Mouse (Mus musculus): Measurements from ENCODE around the gene Gse1. TPM values are rescaled to one million over a fixed set of nuclear protein-coding genes. Genes with fewer than 3 reads are reported as not detected.

Gene Gse1
- polyA plus RNA-seq, 1 experiment, result 14.7 TPM

GRCm38 (mm10) chr8:120610824-120611223 lies 382.6 kb downstream of the Gse1 start:
- TF ChIP-seq CEBPB (IDR thresholded peaks at IDR 0.05; ENCODE audit: insufficient read depth, poor library complexity, severe bottlenecking) (peak; percentile 87), MAX (IDR thresholded peaks at IDR 0.05; ENCODE audit: low read depth) (no peak)
- no peak overlapping the region for H3K4me3 ChIP-seq
- H3ac ChIP-seq (ENCODE audit: control insufficient read depth, insufficient read length), result no peak overlapping the region
- H3K4me2 ChIP-seq (ENCODE audit: low read depth), result peak overlapping the region; percentile 9
- H3K36me3 ChIP-seq (ENCODE audit: control insufficient read depth, insufficient read depth), result no peaks in the 10 kb centered on the region
- H3K27me3 ChIP-seq (ENCODE audit: control insufficient read depth, insufficient read depth, insufficient read length), result no peaks in the 10 kb centered on the region
- no peaks in the 10 kb centered on the region for H3K79me2 ChIP-seq (ENCODE audit: control insufficient read depth, insufficient read depth)

- Histone ChIP-seq H3K36me3 (ENCODE audit: control insufficient read depth, insufficient read depth) (no peaks in the 10 kb centered on the region), H3K27me3 (ENCODE audit: control insufficient read depth, insufficient read depth, insufficient read length) (no peaks in the 10 kb centered on the region), H3K79me2 (ENCODE audit: control insufficient read depth, insufficient read depth) (no peaks in the 10 kb centered on the region), H3ac (ENCODE audit: control insufficient read depth, insufficient read length) (no peak overlapping the region), H3K4me2 (ENCODE audit: low read depth) (no peak overlapping the region), H3K4me3 (no peak overlapping the region)
- no peak for TF ChIP-seq POLR2AphosphoS2 (IDR thresholded peaks at IDR 0.05; ENCODE audit: insufficient read length, low read depth)
- TF ChIP-seq TCF12 (IDR thresholded peaks at IDR 0.05; ENCODE audit: insufficient read depth, poor library complexity, severe bottlenecking), result no peak
- no peak for TF ChIP-seq POLR2A (IDR thresholded peaks at IDR 0.05; ENCODE audit: insufficient read length, low read depth)
- TF ChIP-seq SRF (IDR thresholded peaks at IDR 0.05; ENCODE audit: control insufficient read depth, insufficient read length, low read depth), result no peak
- no peak for TF ChIP-seq TCF3 (IDR thresholded peaks at IDR 0.05; ENCODE audit: insufficient read length, low read depth)
- TF ChIP-seq CEBPB (IDR thresholded peaks at IDR 0.05; ENCODE audit: insufficient read depth, poor library complexity, severe bottlenecking), result no peak
- TF ChIP-seq E2F4 (IDR thresholded peaks at IDR 0.05; ENCODE audit: insufficient read depth), result no peak
- no peak for TF ChIP-seq REST (IDR thresholded peaks at IDR 0.05; ENCODE audit: insufficient read depth, insufficient read length)
- no peak for TF ChIP-seq MAX (IDR thresholded peaks at IDR 0.05; ENCODE audit: low read depth)
Measured at GRCm38 (mm10) chr8:120614491-120614890, 386.2 kb downstream of the Gse1 start.

- Histone ChIP-seq H3K4me2 (ENCODE audit: low read depth) (no peak overlapping the region), H3ac (ENCODE audit: control insufficient read depth, insufficient read length) (no peak overlapping the region), H3K27me3 (ENCODE audit: control insufficient read depth, insufficient read depth, insufficient read length) (no peaks in the 10 kb centered on the region), H3K79me2 (ENCODE audit: control insufficient read depth, insufficient read depth) (no peaks in the 10 kb centered on the region), H3K36me3 (ENCODE audit: control insufficient read depth, insufficient read depth) (no peaks in the 10 kb centered on the region), H3K4me3 (no peak overlapping the region)
- TF ChIP-seq SRF (IDR thresholded peaks at IDR 0.05; ENCODE audit: control insufficient read depth, insufficient read length, low read depth) (no peak), MYOD1 (IDR thresholded peaks at IDR 0.05; ENCODE audit: control insufficient read depth in 1 of 3, insufficient read length in 2 of 3, low read depth in 2 of 3) (no peak), MAX (IDR thresholded peaks at IDR 0.05; ENCODE audit: low read depth) (no peak), TCF3 (IDR thresholded peaks at IDR 0.05; ENCODE audit: insufficient read length, low read depth) (no peak), MYOG (IDR thresholded peaks at IDR 0.05; ENCODE audit: control insufficient read depth in 1 of 3, insufficient read depth in 1 of 3, insufficient read length in 2 of 3, low read depth in 2 of 3) (no peak), CEBPB (IDR thresholded peaks at IDR 0.05; ENCODE audit: insufficient read depth, poor library complexity, severe bottlenecking) (no peak), POLR2A (IDR thresholded peaks at IDR 0.05; ENCODE audit: insufficient read length, low read depth) (no peak), E2F4 (IDR thresholded peaks at IDR 0.05; ENCODE audit: insufficient read depth) (no peak)
Measured at GRCm38 (mm10) chr8:120616663-120617626, 388.7 kb downstream of the Gse1 start.

- H3ac ChIP-seq (ENCODE audit: control insufficient read depth, insufficient read length), result no peak overlapping the region
- H3K4me2 ChIP-seq (ENCODE audit: low read depth), result no peak overlapping the region
- no peaks in the 10 kb centered on the region for H3K79me2 ChIP-seq (ENCODE audit: control insufficient read depth, insufficient read depth)
- H3K27me3 ChIP-seq (ENCODE audit: control insufficient read depth, insufficient read depth, insufficient read length), result no peaks in the 10 kb centered on the region
- TF ChIP-seq POLR2AphosphoS2 (IDR thresholded peaks at IDR 0.05; ENCODE audit: insufficient read length, low read depth) (no peak), SRF (IDR thresholded peaks at IDR 0.05; ENCODE audit: control insufficient read depth, insufficient read length, low read depth) (no peak), MYOG (IDR thresholded peaks at IDR 0.05; ENCODE audit: control insufficient read depth in 1 of 3, insufficient read depth in 1 of 3, insufficient read length in 2 of 3, low read depth in 2 of 3) (no peak), POLR2A (IDR thresholded peaks at IDR 0.05; ENCODE audit: insufficient read length, low read depth) (no peak), TCF12 (IDR thresholded peaks at IDR 0.05; ENCODE audit: insufficient read depth, poor library complexity, severe bottlenecking) (no peak), CEBPB (IDR thresholded peaks at IDR 0.05; ENCODE audit: insufficient read depth, poor library complexity, severe bottlenecking) (no peak), REST (IDR thresholded peaks at IDR 0.05; ENCODE audit: insufficient read depth, insufficient read length) (no peak), MYOD1 (IDR thresholded peaks at IDR 0.05; ENCODE audit: control insufficient read depth in 1 of 3, insufficient read length in 2 of 3, low read depth in 2 of 3) (no peak), E2F4 (IDR thresholded peaks at IDR 0.05; ENCODE audit: insufficient read depth) (no peak), MAX (IDR thresholded peaks at IDR 0.05; ENCODE audit: low read depth) (no peak), USF1 (IDR thresholded peaks at IDR 0.05; ENCODE audit: low read depth) (no peak)
- H3K36me3 ChIP-seq (ENCODE audit: control insufficient read depth, insufficient read depth), result no peaks in the 10 kb centered on the region
- no peak overlapping the region for H3K4me3 ChIP-seq
Measured at GRCm38 (mm10) chr8:120618110-120618509, 389.9 kb downstream of the Gse1 start.

All from myocyte (in vitro differentiated cells).